Mouse (Mus musculus) hematopoietic stem cell, adult 5-6 weeks (primary cell): ENCODE results near the gene Ctf1. TPM values are rescaled to one million over a fixed set of nuclear protein-coding genes. Genes with fewer than 3 reads are reported as not detected.

Source experiments
- ATAC-seq, 2 experiments: fragments of 125-278 bp in 1 of 2; replicated peaks in 1 of 2; 2 replicates each; pipeline ENCODE4 v1.8.0; 2016 to 2017; ENCODE audit warnings: inconsistent platforms in 2 of 2, mild to moderate bottlenecking in 2 of 2, moderate number of reproducible peaks in 2 of 2, low read depth in 1 of 2, moderate TSS enrichment in 1 of 2; ENCODE audit not compliant: low FRiP score in 2 of 2, poor library complexity in 2 of 2, severe bottlenecking in 2 of 2, insufficient read depth in 1 of 2, low TSS enrichment in 1 of 2
- total RNA-seq: library from RNA; stranded (forward); fragments of 172-1452, 232-1000 nt; gene quantifications from 2 replicates; pipeline ENCODE4 v1.2.3, GENCODE M21; 2017

The Ctf1 gene
- 1.3 and 7.7 TPM in 2 replicates for total RNA-seq

- ATAC-seq = peak; percentile 38 to 39; a peak in 2 of 4 replicates
Observed at GRCm38 (mm10) chr7:127712461-127713385, at the start of gene Ctf1. Gene Ctf1 (plus strand): TSS chr7:127712736.

- no peak for ATAC-seq
Observed at GRCm38 (mm10) chr7:127662926-127663325, 49.6 kb upstream of the Ctf1 start.

DNA sequence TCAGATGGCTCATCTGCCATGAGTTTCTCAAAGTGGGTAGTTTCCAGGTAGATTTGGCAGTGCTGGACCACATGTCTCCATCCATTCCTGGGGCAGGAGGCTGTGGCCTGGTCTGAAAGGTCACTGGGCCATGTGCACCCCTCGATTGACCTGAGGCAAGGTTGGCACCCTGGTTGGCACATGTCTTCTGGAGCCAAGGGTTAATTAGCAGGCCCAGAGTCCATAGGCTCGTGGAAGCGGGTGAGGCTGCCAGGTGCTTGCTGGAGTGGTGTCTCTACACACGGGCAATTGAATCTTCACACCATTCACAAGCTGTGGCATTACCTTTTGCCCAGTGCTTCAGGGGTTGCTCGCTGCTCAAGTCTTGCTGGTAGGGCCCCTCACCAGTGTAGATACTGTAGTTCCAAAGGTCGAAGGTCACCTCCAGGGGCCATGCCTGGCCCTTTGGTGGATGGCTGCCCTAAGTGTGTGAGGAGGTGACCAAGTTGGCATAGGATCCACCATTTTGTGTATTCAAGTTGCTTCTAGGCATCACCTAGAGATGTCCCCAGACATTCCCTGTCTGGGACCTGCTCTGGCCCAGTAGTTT, 46.4 kb upstream of the Ctf1 start:
- ATAC-seq = no peak

DNA sequence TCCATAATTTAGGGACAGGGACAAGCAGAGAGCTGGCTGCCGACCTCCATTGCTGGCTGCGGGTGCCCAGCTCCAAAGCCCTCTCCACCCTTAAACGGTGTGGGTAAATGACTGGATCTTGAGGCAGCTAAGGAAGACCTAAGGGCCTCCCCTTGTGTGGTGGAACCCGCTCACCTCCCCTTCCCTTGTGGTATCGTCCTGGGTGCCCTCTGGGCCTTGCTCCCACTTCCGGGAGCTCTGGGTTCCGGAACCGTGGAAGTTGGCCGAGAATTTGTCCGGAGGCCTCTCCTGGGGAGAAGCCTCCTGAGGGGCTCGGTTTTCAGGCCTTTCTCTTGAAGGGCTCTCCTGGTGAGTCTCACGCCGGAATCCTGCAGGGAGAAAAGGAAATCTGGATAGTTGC, 45.9 kb upstream of the Ctf1 start:
- no peak for ATAC-seq

DNA sequence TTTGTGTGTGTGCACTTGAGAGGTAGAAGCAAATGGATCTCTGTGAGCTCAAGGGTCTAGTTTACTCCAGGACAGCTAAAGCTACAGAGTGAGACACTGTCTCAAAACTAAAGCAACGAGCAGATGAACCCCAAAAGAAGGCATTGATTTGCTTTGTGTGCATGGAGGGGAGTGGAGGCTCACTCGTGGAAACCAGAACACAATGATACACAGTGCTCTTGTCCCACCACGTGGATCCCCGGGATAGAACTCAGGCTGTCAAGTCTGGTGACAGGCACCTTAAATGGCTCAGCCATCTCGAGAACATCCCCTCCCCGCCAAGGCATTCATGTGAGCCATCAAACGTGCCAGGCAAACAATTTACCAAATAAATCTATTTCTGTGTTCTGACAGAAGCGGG, 45.4 kb upstream of the Ctf1 start:
- no peak for ATAC-seq

GRCm38 (mm10) chr7:127671880-127672774, 40.4 kb upstream of the Ctf1 start:
- ATAC-seq = no peak

DNA sequence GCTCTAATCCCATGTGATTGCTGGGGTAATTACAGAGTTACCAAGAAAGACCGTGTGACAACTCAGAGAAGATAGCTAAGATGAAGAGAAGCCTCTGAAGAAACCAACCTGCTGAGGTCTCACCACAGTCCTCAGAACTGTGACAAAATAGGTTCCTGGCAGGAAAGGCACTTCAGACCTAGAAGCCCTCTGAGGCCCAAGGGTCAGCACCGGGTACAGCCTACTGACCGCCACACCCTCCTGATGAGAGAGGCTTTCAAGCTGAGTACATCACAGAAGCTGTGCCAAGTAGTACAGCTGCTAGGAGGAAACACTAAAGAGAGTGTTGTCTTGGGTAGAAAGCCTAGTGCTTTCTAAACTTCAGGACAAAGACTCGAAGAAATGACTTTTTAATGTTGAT, 39.8 kb upstream of the Ctf1 start:
- no peak for ATAC-seq

GRCm38 (mm10) chr7:127674977-127675376, 37.6 kb upstream of the Ctf1 start:
- peak; percentile 83 to 90 for ATAC-seq

DNA sequence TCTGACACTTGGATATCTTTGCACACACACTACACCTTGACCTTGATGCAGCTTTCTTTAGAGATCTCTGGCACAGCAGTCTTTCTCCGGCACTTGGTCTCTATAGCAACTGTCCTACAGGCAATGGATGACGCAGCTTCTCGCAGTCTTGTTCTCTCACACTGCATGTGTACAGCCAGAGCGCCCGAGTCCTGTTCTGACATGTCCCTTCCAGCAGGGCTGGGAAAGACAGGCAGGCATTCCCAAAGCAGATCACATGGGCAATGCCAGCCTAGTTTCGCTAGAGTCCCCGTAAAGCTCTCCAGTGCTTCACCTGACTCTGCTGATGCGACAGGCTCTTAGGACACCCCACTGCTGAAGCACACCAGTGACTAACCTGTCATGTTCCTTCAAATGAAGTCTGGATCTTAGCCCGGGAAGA, 37.1 kb upstream of the Ctf1 start:
- no peak for ATAC-seq

DNA sequence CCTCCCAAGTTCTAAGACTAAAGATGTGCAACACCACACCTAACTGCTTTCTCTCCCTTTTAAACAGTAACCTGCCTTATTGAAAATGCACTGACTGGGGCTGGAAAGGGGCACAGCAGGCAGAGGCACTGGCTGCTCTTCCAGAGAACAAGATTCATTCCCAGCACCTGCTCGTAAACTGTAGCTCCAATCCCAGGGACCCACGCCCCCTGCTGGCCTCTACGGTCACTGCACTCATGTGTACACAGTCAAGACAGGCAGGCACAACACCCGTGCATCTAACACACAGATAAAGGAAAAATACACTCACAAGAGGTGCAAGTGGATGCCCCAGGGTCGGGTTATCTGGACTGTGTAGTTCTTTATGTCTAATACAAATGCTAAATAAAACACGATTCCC, 35.5 kb upstream of the Ctf1 start:
- ATAC-seq = 0 out of 4 replicates have a peak, but pooled peaks of 1 of the 2 experiments have one; percentile 22

GRCm38 (mm10) chr7:127677609-127678008, 34.9 kb upstream of the Ctf1 start:
- ATAC-seq = no peak

DNA sequence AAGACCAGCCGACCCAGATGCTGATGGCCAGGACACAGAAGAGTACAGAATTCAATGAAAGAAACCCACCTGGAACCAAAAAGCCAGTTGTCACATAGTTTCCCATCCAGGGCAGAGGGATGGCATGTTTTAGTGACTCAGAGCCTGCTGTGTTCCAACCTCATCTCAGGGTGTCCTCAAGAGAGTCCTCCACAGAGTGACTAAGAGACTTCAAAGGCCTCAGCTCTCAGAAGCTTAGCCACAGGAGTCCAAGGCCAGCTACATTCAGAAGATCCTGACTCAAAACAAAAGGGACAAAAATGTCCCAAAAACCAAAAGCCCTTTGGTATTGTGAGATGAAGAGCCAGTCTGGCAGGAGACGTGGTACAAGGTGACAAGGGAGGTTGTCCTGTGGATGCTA, 33.7 kb upstream of the Ctf1 start:
- ATAC-seq = no peak

DNA sequence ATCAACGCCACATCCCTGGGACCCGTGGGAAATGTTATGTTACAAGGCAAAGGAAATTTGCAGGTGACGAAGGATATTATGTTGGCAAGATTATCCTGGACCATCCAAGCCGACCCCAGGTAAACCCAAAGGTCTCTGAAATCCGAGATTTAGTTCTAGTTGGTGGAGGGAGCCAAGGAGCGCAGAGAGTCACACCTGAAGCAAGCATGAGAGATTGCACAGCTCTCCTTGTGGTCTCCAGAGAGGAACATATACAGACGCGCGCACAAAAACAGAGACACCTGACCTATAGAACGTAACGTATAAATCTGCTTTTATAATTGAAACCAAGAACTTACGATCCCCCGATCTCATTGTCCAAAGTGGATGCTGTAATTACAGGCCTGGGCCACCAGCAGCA, 32.0 kb upstream of the Ctf1 start:
- no peak for ATAC-seq

GRCm38 (mm10) chr7:127681888-127682553, 30.5 kb upstream of the Ctf1 start:
- ATAC-seq = no peak

DNA sequence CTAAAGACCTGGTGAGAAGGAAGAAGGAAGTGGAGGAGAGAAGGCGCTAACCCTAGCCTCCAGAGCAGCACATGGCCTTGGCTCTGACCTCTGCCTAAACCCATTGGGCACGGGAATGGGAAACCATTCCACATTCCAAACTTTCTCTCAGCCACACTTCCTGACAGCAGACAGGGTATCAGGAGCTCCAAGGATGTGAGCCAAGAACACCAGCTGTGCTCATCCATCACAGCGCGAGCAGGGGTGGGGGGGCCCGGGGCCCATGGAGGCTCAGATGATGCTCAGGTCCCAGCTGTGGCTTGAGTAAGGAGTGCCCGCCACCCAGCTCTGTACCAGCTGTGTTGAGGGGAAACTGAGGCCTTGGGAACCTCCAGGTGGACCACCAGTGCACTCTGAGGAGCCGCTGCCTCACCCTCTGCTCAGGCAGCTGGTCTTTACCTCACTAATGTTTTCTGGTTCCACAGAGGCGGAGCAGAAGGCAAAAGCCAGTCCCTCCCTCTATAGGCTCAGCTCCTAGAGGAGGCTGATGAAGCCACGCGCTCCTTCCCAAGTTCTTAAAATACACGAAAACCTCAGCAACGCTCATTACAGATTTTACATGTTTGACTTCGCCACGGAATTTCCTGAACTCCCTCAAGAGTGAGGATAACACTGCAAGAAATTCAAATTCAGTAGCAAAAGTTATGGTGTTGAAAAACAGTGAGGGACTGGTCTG, 27.1 kb upstream of the Ctf1 start:
- ATAC-seq = no peak

- no peak for ATAC-seq
Observed at GRCm38 (mm10) chr7:127686740-127687449, 25.6 kb upstream of the Ctf1 start.
